Mouse (Mus musculus): ENCODE results near the gene Tle2. TPM values are rescaled to one million over a fixed set of nuclear protein-coding genes. Genes with fewer than 3 reads are reported as not detected.
A peak's percentile ranks its signal among the peaks of the same experiment; 100 is the strongest.

The Tle2 gene
- total and polyA plus RNA-seq, 3 experiments = 0.19 to 2.4 TPM; not detected in 1

DNA sequence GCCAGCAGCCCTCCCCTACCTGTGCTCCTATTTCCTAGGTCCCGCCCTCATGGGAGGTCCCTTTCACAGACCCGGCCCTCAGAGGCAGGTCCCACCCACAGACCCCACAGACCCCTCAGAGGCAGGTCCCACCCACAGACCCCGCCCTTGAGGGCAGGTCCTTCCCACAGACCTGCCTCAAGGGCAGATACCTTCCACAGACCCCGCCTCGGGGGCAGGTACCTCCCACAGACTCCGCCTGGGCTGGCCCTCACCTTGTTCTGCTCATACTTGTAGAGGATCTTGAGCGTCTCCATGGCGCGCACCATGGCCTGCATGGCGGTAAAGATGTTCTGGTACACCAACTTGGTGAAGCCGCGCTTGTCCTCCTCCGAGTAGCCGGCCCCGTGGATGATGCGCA is 39.5 kb upstream of the Tle2 start:
- Histone ChIP-seq H3K4me1 (ENCODE audit: control insufficient read depth in 1 of 2, insufficient read depth in 2 of 2, low read length in 2 of 2) (no peaks in the 10 kb centered on the region), H3K9ac (ENCODE audit: control insufficient read depth, low read depth, low read length, poor library complexity, severe bottlenecking) (no peak overlapping the region), H3K9me3 (replicated peaks; ENCODE audit: insufficient read depth, low read length) (no peaks in the 10 kb centered on the region), H3K4me3 (ENCODE audit: control insufficient read depth in 1 of 2, insufficient read depth in 1 of 2, low read depth in 2 of 2, low read length in 2 of 2) (no peak overlapping the region), H3K36me3 (ENCODE audit: control insufficient read depth in 1 of 2, insufficient read depth in 2 of 2, low read length in 2 of 2) (peaks cover 0 to 1% of the 10 kb centered on the region in 2 experiments; a peak in 2 of 4 replicates), H3K27me3 (ENCODE audit: control insufficient read depth in 1 of 2, insufficient read depth in 2 of 2, low read length in 2 of 2) (no peaks in the 10 kb centered on the region), H3K27ac (ENCODE audit: control insufficient read depth, low read depth, low read length) (no peak overlapping the region), H3K79me2 (ENCODE audit: control insufficient read depth, insufficient read depth, low read length, poor library complexity) (peaks cover 20% of the 10 kb centered on the region)
- no peak for DNase-seq (ENCODE audit: low read depth, low spot score)
- TF ChIP-seq USF2 (IDR thresholded peaks at IDR 0.05; ENCODE audit: borderline replicate concordance in 1 of 2, insufficient read depth in 1 of 2, low read depth in 1 of 2, low read length in 2 of 2) = no peak
- TF ChIP-seq MYC (IDR thresholded peaks at IDR 0.05; ENCODE audit: low read depth, low read length) = no peak
- no peak for TF ChIP-seq ETS1 (IDR thresholded peaks at IDR 0.05; ENCODE audit: low read depth, low read length)
- TF ChIP-seq ZMIZ1 (IDR thresholded peaks at IDR 0.05; ENCODE audit: low read depth, low read length) = no peak
- TF ChIP-seq NRF1 (IDR thresholded peaks at IDR 0.05; ENCODE audit: insufficient read depth, low read depth, low read length, poor library complexity, severe bottlenecking) = no peak
- TF ChIP-seq ZC3H11A (IDR thresholded peaks at IDR 0.05; ENCODE audit: low read depth, low read length) = no peak
- TF ChIP-seq MAFK (IDR thresholded peaks at IDR 0.05; ENCODE audit: borderline replicate concordance, low read depth, low read length) = no peak
- no peak for TF ChIP-seq NELFE (IDR thresholded peaks at IDR 0.05; ENCODE audit: low read depth, low read length)
- TF ChIP-seq GATA1 (IDR thresholded peaks at IDR 0.05; ENCODE audit: low read depth, low read length) = no peak
- TF ChIP-seq RAD21 (IDR thresholded peaks at IDR 0.05; ENCODE audit: low read depth, low read length) = no peak
- no peak for TF ChIP-seq POLR2A (IDR thresholded peaks at IDR 0.05; ENCODE audit: control insufficient read depth in 1 of 2, insufficient read depth in 1 of 2, low read depth in 1 of 2, low read length in 2 of 2, poor library complexity in 1 of 2)
- TF ChIP-seq CTCF (IDR thresholded peaks at IDR 0.05 in 2 of 3, conservative IDR thresholded peaks at IDR 0.05 in 1 of 3; ENCODE audit: control insufficient read depth in 1 of 3, insufficient read depth in 1 of 3, low read depth in 2 of 3, low read length in 3 of 3, poor library complexity in 1 of 3, severe bottlenecking in 1 of 3) = no peak
- TF ChIP-seq TCF12 (IDR thresholded peaks at IDR 0.05; ENCODE audit: low read depth, low read length) = no peak
- no peak for TF ChIP-seq POLR2AphosphoS2 (IDR thresholded peaks at IDR 0.05; ENCODE audit: low read length)
- no peak for TF ChIP-seq POLR2AphosphoS5 (IDR thresholded peaks at IDR 0.05; ENCODE audit: borderline replicate concordance, low read depth, low read length)
- TF ChIP-seq MAZ (IDR thresholded peaks at IDR 0.05; ENCODE audit: low read depth, low read length) = no peak
- no peak for TF ChIP-seq ELF1 (IDR thresholded peaks at IDR 0.05; ENCODE audit: low read depth, low read length)
- TF ChIP-seq HCFC1 (IDR thresholded peaks at IDR 0.05; ENCODE audit: low read depth, low read length) = no peak
- no peak for TF ChIP-seq CHD2 (IDR thresholded peaks at IDR 0.05; ENCODE audit: low read length)
- TF ChIP-seq JUND (IDR thresholded peaks at IDR 0.05; ENCODE audit: low read depth, low read length) = no peak

DNA sequence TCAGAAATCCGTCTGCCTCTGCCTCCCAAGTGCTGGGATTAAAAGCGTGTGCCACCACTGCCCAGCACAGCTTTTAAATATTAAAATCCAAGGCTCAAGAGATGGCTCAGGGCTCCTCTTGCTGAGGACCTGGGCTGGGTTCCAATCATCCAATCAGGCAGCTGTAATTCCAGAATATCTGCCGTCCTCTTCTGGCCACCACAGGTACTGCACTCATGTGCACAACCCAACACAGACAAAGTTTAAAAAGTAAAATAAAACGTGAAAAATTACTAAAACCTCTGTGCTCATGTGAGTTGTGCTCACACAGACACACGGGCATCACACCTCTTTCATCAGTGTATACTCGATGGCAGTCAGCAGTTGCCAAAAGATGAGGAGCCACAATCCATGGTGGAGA is 37.6 kb upstream of the Tle2 start:
- peak; percentile 69 for DNase-seq (ENCODE audit: low read depth, low spot score)
- Histone ChIP-seq H3K27ac (ENCODE audit: control insufficient read depth, low read depth, low read length) (no peak overlapping the region), H3K4me3 (ENCODE audit: control insufficient read depth in 1 of 2, insufficient read depth in 1 of 2, low read depth in 2 of 2, low read length in 2 of 2) (no peak overlapping the region), H3K9me3 (replicated peaks; ENCODE audit: insufficient read depth, low read length) (no peaks in the 10 kb centered on the region), H3K27me3 (ENCODE audit: control insufficient read depth in 1 of 2, insufficient read depth in 2 of 2, low read length in 2 of 2) (no peaks in the 10 kb centered on the region), H3K9ac (ENCODE audit: control insufficient read depth, low read depth, low read length, poor library complexity, severe bottlenecking) (no peak overlapping the region), H3K4me1 (ENCODE audit: control insufficient read depth in 1 of 2, insufficient read depth in 2 of 2, low read length in 2 of 2) (no peaks in the 10 kb centered on the region), H3K36me3 (ENCODE audit: control insufficient read depth in 1 of 2, insufficient read depth in 2 of 2, low read length in 2 of 2) (peaks cover 0 to 1% of the 10 kb centered on the region in 2 experiments; a peak in 2 of 4 replicates), H3K79me2 (ENCODE audit: control insufficient read depth, insufficient read depth, low read length, poor library complexity) (peaks cover 36% of the 10 kb centered on the region)
- no peak for TF ChIP-seq TAL1 (IDR thresholded peaks at IDR 0.05; ENCODE audit: low read length)
- TF ChIP-seq ZKSCAN1 (IDR thresholded peaks at IDR 0.05; ENCODE audit: low read depth, low read length) = peak; percentile 83
- TF ChIP-seq MAFK (IDR thresholded peaks at IDR 0.05; ENCODE audit: borderline replicate concordance, low read depth, low read length) = no peak
- TF ChIP-seq BHLHE40 (IDR thresholded peaks at IDR 0.05; ENCODE audit: borderline replicate concordance, low read depth, low read length) = no peak
- TF ChIP-seq SMC3 (IDR thresholded peaks at IDR 0.05; ENCODE audit: low read depth, low read length) = peak; percentile 62
- peak; percentile 39; the same call in 1 of the 2 replicates for TF ChIP-seq SIN3A (IDR thresholded peaks at IDR 0.05; ENCODE audit: low read length)
- peak; percentile 69 to 97 (median 73) for TF ChIP-seq CTCF (IDR thresholded peaks at IDR 0.05 in 2 of 3, conservative IDR thresholded peaks at IDR 0.05 in 1 of 3; ENCODE audit: control insufficient read depth in 1 of 3, insufficient read depth in 1 of 3, low read depth in 2 of 3, low read length in 3 of 3, poor library complexity in 1 of 3, severe bottlenecking in 1 of 3)
- peak; percentile 45 for TF ChIP-seq ZC3H11A (IDR thresholded peaks at IDR 0.05; ENCODE audit: low read depth, low read length)
- TF ChIP-seq RAD21 (IDR thresholded peaks at IDR 0.05; ENCODE audit: low read depth, low read length) = peak; percentile 48

Measured in MEL (cell line).